Mouse (Mus musculus) liver (tissue): ENCODE data around the gene Ston2.

Source experiments
- DNase-seq: peaks from one replicate; pipeline ENCODE4 v3.0.0-alpha.2; 2020; ENCODE audit warnings: mixed read lengths

The Ston2 gene

GRCm38 (mm10) chr12:91648426-91648825, 139.8 kb downstream of the Ston2 start:
- DNase-seq, result no peak

GRCm38 (mm10) chr12:91645361-91646123, 142.6 kb downstream of the Ston2 start:
- DNase-seq, result no peak

- DNase-seq, result no peak
Observed at GRCm38 (mm10) chr12:91643221-91643620, 145.0 kb downstream of the Ston2 start.

GRCm38 (mm10) chr12:91642426-91643093, 145.6 kb downstream of the Ston2 start:
- no peak for DNase-seq

- DNase-seq, result no peak
Observed at GRCm38 (mm10) chr12:91641631-91642141, 146.5 kb downstream of the Ston2 start.

GRCm38 (mm10) chr12:91641133-91641532, 147.1 kb downstream of the Ston2 start:
- no peak for DNase-seq

GRCm38 (mm10) chr12:91640712-91641111, 147.5 kb downstream of the Ston2 start:
- DNase-seq, result peak; percentile 32

GRCm38 (mm10) chr12:91638351-91638750, 149.8 kb downstream of the Ston2 start:
- DNase-seq, result no peak

- no peak for DNase-seq
Observed at GRCm38 (mm10) chr12:91637136-91637909, 150.9 kb downstream of the Ston2 start.

- DNase-seq, result no peak
Observed at GRCm38 (mm10) chr12:91626482-91626881, 161.7 kb downstream of the Ston2 start.

GRCm38 (mm10) chr12:91625013-91625412, 163.2 kb downstream of the Ston2 start:
- DNase-seq, result peak; percentile 50

GRCm38 (mm10) chr12:91609425-91609824, 178.8 kb downstream of the Ston2 start:
- no peak for DNase-seq

- DNase-seq, result no peak
Observed at GRCm38 (mm10) chr12:91607678-91608077, 180.5 kb downstream of the Ston2 start.

- DNase-seq, result no peak
Observed at GRCm38 (mm10) chr12:91606651-91607050, 181.5 kb downstream of the Ston2 start.

GRCm38 (mm10) chr12:91604600-91604999, 183.6 kb downstream of the Ston2 start:
- DNase-seq, result no peak

GRCm38 (mm10) chr12:91592128-91592527, 196.1 kb downstream of the Ston2 start:
- DNase-seq, result no peak

GRCm38 (mm10) chr12:91591191-91591590, 197.0 kb downstream of the Ston2 start:
- DNase-seq, result no peak

- DNase-seq, result peak; percentile 43
Observed at GRCm38 (mm10) chr12:91590716-91591115, 197.5 kb downstream of the Ston2 start.

- peak; percentile 98 for DNase-seq
Observed at GRCm38 (mm10) chr12:91589847-91590690, 198.1 kb downstream of the Ston2 start, which contains the start of gene Gtf2a1. Gene Gtf2a1, minus strand, starts transcription at chr12:91590487.

- DNase-seq, result no peak
Observed at GRCm38 (mm10) chr12:91589542-91589846, 198.7 kb downstream of the Ston2 start.

- DNase-seq, result peak; percentile 74
Observed at GRCm38 (mm10) chr12:91588670-91589541, 199.3 kb downstream of the Ston2 start.
